Comparison of ENCODE assay signal across 33 mouse cellular contexts in the genomic region with DNA sequence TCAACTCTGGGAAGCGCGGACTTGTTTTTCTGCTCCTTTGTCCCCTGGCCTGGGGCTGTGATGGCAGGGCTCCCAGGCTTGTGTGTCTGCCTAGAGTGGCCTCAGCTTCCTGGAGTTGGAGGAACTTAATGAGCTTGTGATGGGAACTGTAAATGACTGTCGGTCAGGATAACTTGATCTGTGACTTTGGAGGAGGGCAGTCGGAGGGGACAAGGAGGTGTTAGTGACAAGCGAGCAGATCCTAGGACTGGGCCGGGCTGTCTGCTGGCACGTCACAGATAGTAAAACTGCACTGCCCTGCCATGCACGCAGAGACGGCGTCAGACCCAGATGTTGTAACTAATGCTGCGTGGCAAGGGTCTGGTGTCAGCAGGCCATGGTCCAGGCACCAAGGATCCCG. TPM values are rescaled to one million over a fixed set of nuclear protein-coding genes. Genes with fewer than 3 reads are reported as not detected.
A peak's percentile ranks its signal among the peaks of the same experiment; 100 is the strongest.
DNase-seq lines count a peak whose midpoint lies in the region; ATAC-seq and TF ChIP-seq lines count a peak whose summit lies in the region.
"Had no signal": no experiment of that assay in that cellular context is flagged by ENCODE, and none has a peak within 500 bp of the region (broad histone marks: within the 10 kb centered on the region; RNA-seq: fewer than 3 reads in every experiment).

No protein-coding gene starts in this region.

- H3K4me3 ChIP-seq in heart, embryonic 11.5 days (ENCODE audit: low read depth, low read length): no peak overlapping the region
- H3K4me3 ChIP-seq in heart, adult 2 months: no peak overlapping the region
- no peak overlapping the region for H3K4me3 ChIP-seq in kidney, postnatal 0 days (replicated peaks; ENCODE audit: low read depth, low read length)
- H3K4me3 ChIP-seq in lung, embryonic 16.5 days (ENCODE audit: low read length): no peak overlapping the region
- H3K4me3 ChIP-seq in midbrain, embryonic 14.5 days (replicated peaks; ENCODE audit: low read depth, low read length): no peak overlapping the region
- H3K4me3 ChIP-seq: erythroblast, embryonic 14.5 days; hindbrain, embryonic 12.5 days; intestine, embryonic 15.5 days; midbrain, embryonic 15.5 days; neural tube, embryonic 12.5 days had no signal

- WGBS in heart, embryonic 11.5 days (ENCODE audit: insufficient replicate concordance): 47% methylated on average over 12 of the region's 12 CpGs
- 77% methylated on average over 12 of the region's 12 CpGs for WGBS in heart, adult 2 months
- 40% methylated on average over 12 of the region's 12 CpGs for WGBS in kidney, postnatal 0 days
- WGBS in lung, embryonic 16.5 days: 30% methylated on average over 12 of the region's 12 CpGs
- WGBS in midbrain, embryonic 14.5 days: 91% methylated on average over 12 of the region's 12 CpGs

- H3K36me3 ChIP-seq in heart, embryonic 11.5 days (ENCODE audit: control insufficient read depth, insufficient read depth, low read length): no peaks in the 10 kb centered on the region
- H3K36me3 ChIP-seq in heart, adult 2 months (ENCODE audit: control insufficient read depth, insufficient read depth, low read length): no peaks in the 10 kb centered on the region
- H3K36me3 ChIP-seq in kidney, postnatal 0 days (ENCODE audit: insufficient read depth, low read length): no peaks in the 10 kb centered on the region
- H3K36me3 ChIP-seq in lung, embryonic 16.5 days (ENCODE audit: control insufficient read depth, insufficient read depth, low read length): no peaks in the 10 kb centered on the region
- no peaks in the 10 kb centered on the region for H3K36me3 ChIP-seq in midbrain, embryonic 14.5 days (ENCODE audit: control insufficient read depth, insufficient read depth, low read length)
- H3K36me3 ChIP-seq: hindbrain, embryonic 12.5 days; intestine, embryonic 15.5 days; midbrain, embryonic 15.5 days; neural tube, embryonic 12.5 days had no signal

- H3K79me2 ChIP-seq in heart, adult 2 months (replicated peaks; ENCODE audit: control insufficient read depth, insufficient read depth, low read length): no peaks in the 10 kb centered on the region

- intact Hi-C loops in heart, adult 2 months (cut with DNase I): no loop called here
- intact Hi-C loops in left cerebral cortex, postnatal 4 days (cut with DNase I): no loop called here

- TF ChIP-seq CTCF in heart, adult 2 months (IDR thresholded peaks at IDR 0.05): no peak
- no peak for TF ChIP-seq CTCF in kidney, postnatal 0 days (IDR thresholded peaks at IDR 0.05; ENCODE audit: low read depth)

- no peak overlapping the region for H3K4me2 ChIP-seq in heart, embryonic 11.5 days
- no peak overlapping the region for H3K4me2 ChIP-seq in kidney, postnatal 0 days (ENCODE audit: low read length)
- no peak overlapping the region for H3K4me2 ChIP-seq in lung, embryonic 16.5 days (ENCODE audit: low read depth, low read length)
- no peak overlapping the region for H3K4me2 ChIP-seq in midbrain, embryonic 14.5 days (ENCODE audit: low read length)
- H3K4me2 ChIP-seq: hindbrain, embryonic 12.5 days; intestine, embryonic 15.5 days; midbrain, embryonic 15.5 days; neural tube, embryonic 12.5 days had no signal

- H3K9ac ChIP-seq in heart, embryonic 11.5 days (ENCODE audit: low read depth, low read length): peak overlapping the region; percentile 49; the same call in 1 of the 2 replicates
- no peak overlapping the region for H3K9ac ChIP-seq in heart, adult 2 months (ENCODE audit: low read depth, low read length)
- no peak overlapping the region for H3K9ac ChIP-seq in kidney, postnatal 0 days (ENCODE audit: low read depth, low read length)
- H3K9ac ChIP-seq in lung, embryonic 16.5 days (ENCODE audit: low read length): no peak overlapping the region
- H3K9ac ChIP-seq in midbrain, embryonic 14.5 days (replicated peaks; ENCODE audit: low read length): no peak overlapping the region
- H3K9ac ChIP-seq: hindbrain, embryonic 12.5 days; intestine, embryonic 15.5 days; liver, embryonic 14.5 days; midbrain, embryonic 15.5 days; neural tube, embryonic 12.5 days had no signal

- TF ChIP-seq POLR2A in heart, adult 2 months (IDR thresholded peaks at IDR 0.05; ENCODE audit: insufficient read depth, low read depth, low read length): no peak

- H3K27me3 ChIP-seq in heart, embryonic 11.5 days (ENCODE audit: control insufficient read depth, insufficient read depth, low read length): no peaks in the 10 kb centered on the region
- H3K27me3 ChIP-seq in heart, adult 2 months (ENCODE audit: control insufficient read depth, insufficient read depth, low read length): no peaks in the 10 kb centered on the region
- H3K27me3 ChIP-seq in kidney, postnatal 0 days (ENCODE audit: insufficient read depth, low read length): no peaks in the 10 kb centered on the region
- H3K27me3 ChIP-seq in lung, embryonic 16.5 days (ENCODE audit: control insufficient read depth, insufficient read depth, low read depth, low read length): no peaks in the 10 kb centered on the region
- no peaks in the 10 kb centered on the region for H3K27me3 ChIP-seq in midbrain, embryonic 14.5 days (ENCODE audit: control insufficient read depth, insufficient read depth, low read length)
- H3K27me3 ChIP-seq: hindbrain, embryonic 12.5 days; intestine, embryonic 15.5 days; midbrain, embryonic 15.5 days; neural tube, embryonic 12.5 days had no signal

- H3K4me1 ChIP-seq in heart, embryonic 11.5 days (ENCODE audit: control insufficient read depth, insufficient read depth, low read length): peaks cover 11% of the 10 kb centered on the region
- H3K4me1 ChIP-seq in heart, adult 2 months (ENCODE audit: control insufficient read depth, insufficient read depth, low read length): peaks cover 2% of the 10 kb centered on the region
- H3K4me1 ChIP-seq in kidney, postnatal 0 days (replicated peaks; ENCODE audit: insufficient read depth, low read length): no peaks in the 10 kb centered on the region
- H3K4me1 ChIP-seq in lung, embryonic 16.5 days (replicated peaks; ENCODE audit: control insufficient read depth, insufficient read depth, low read length): peaks cover 32% of the 10 kb centered on the region
- H3K4me1 ChIP-seq in midbrain, embryonic 14.5 days (ENCODE audit: control insufficient read depth, insufficient read depth, low read length): no peaks in the 10 kb centered on the region
- H3K4me1 ChIP-seq: hindbrain, embryonic 12.5 days; midbrain, embryonic 15.5 days; neural tube, embryonic 12.5 days had no signal

- ATAC-seq in heart, embryonic 11.5 days (replicated peaks; ENCODE audit: insufficient number of reproducible peaks, low FRiP score, low TSS enrichment): no peak
- ATAC-seq in kidney, postnatal 0 days (replicated peaks; ENCODE audit: low FRiP score, low read depth): no peak
- peak; percentile 83 for ATAC-seq in lung, embryonic 16.5 days (ENCODE audit: low read depth)
- ATAC-seq in midbrain, embryonic 14.5 days (ENCODE audit: low FRiP score, low TSS enrichment): no peak
- ATAC-seq: CD4-positive, CD25-positive, alpha-beta regulatory T cell, adult 4 months; forebrain, embryonic 16.5 days; hindbrain, postnatal 0 days; intestine, embryonic 15.5 days; midbrain, embryonic 15.5 days had no signal

- TF ChIP-seq EP300 in heart, adult 2 months (IDR thresholded peaks at IDR 0.05; ENCODE audit: insufficient read depth, low read depth, low read length): no peak

- peak overlapping the region; percentile 57; the same call in 1 of the 2 replicates for H3K27ac ChIP-seq in heart, embryonic 11.5 days (ENCODE audit: low read depth, low read length)
- H3K27ac ChIP-seq in heart, adult 2 months: no peak overlapping the region
- H3K27ac ChIP-seq in kidney, postnatal 0 days: no peak overlapping the region
- H3K27ac ChIP-seq in lung, embryonic 16.5 days (ENCODE audit: low read length): peak overlapping the region; percentile 96
- no peak overlapping the region for H3K27ac ChIP-seq in midbrain, embryonic 14.5 days (replicated peaks; ENCODE audit: low read depth, low read length)
- H3K27ac ChIP-seq: hindbrain, embryonic 12.5 days; hindbrain, postnatal 0 days; intestine, embryonic 15.5 days; liver, embryonic 14.5 days; midbrain, embryonic 15.5 days; neural tube, embryonic 12.5 days; stomach, postnatal 0 days had no signal

- no peaks in the 10 kb centered on the region for H3K9me3 ChIP-seq in heart, embryonic 11.5 days (replicated peaks; ENCODE audit: control insufficient read depth, low read length)
- H3K9me3 ChIP-seq in kidney, postnatal 0 days (replicated peaks; ENCODE audit: low read length): no peaks in the 10 kb centered on the region
- H3K9me3 ChIP-seq in lung, embryonic 16.5 days (ENCODE audit: control insufficient read depth, low read length): no peaks in the 10 kb centered on the region
- 0 out of 2 replicates have a peak, but pooled peaks cover 5% of the 10 kb centered on the region for H3K9me3 ChIP-seq in midbrain, embryonic 14.5 days (ENCODE audit: control insufficient read depth, low read length)
- H3K9me3 ChIP-seq: hindbrain, embryonic 12.5 days; intestine, embryonic 15.5 days; neural tube, embryonic 12.5 days had no signal

- DNase-seq in heart, adult 2 months: no peak
- DNase-seq in kidney, postnatal 0 days (ENCODE audit: low spot score): peak; percentile 18
- DNase-seq in kidney, postnatal 4 days: no peak
- DNase-seq in lung, postnatal 25 days (ENCODE audit: low spot score): peak; percentile 37
- no peak for DNase-seq in midbrain, embryonic 14.5 days
- no peak for DNase-seq in left cerebral cortex, postnatal 4 days
- DNase-seq: adrenal gland, postnatal 25 days; cerebellum, adult 11-12 months; cerebellum, postnatal 14 days; gastrocnemius, postnatal 10 days; heart, postnatal 36 days; layer of hippocampus, adult 9-11 months; liver; right cerebral cortex, postnatal 4 days; thymus, adult 18-20 months; thymus, postnatal 36 days had no signal

RNA-seq across cellular contexts. Expression of a gene that starts 13.8 kb away (rescaled TPM):
- polyA plus RNA-seq in heart, embryonic 11.5 days (2014; fragmentation: Nextera tagmentation; extraction: Ambion mirVana): 0.10 TPM in 1 of 2 replicates, not detected in the other
- total RNA-seq in heart, adult 2 months (2021): not detected
- polyA plus RNA-seq in heart, adult 2 months (2012; rRNA removed): not detected in 2 replicates
- 0.29 and 0.33 TPM in 2 replicates for polyA plus RNA-seq in kidney, postnatal 0 days (2015; fragmentation: Nextera tagmentation; extraction: Ambion mirVana)
- 2.7 and 2.8 TPM in 2 replicates for polyA plus RNA-seq in lung, embryonic 16.5 days (2015; fragmentation: Nextera tagmentation; extraction: Ambion mirVana)
- not detected in 2 replicates for polyA plus RNA-seq in midbrain, embryonic 14.5 days (2014; fragmentation: Nextera tagmentation; extraction: Ambion mirVana)
- not detected for total RNA-seq in left cerebral cortex, postnatal 4 days (2021)
- total RNA-seq: adrenal gland, postnatal 25 days; gastrocnemius, postnatal 10 days; heart, adult 8-10 months; heart, postnatal 36 days; hindbrain, postnatal 0 days; left cerebral cortex, postnatal 10 days had no signal
- polyA plus RNA-seq: CD4-positive, CD25-positive, alpha-beta regulatory T cell, adult 4 months; cortical plate, adult 2 months; erythroblast, embryonic 14.5 days; forebrain, embryonic 16.5 days; hindbrain, postnatal 0 days; midbrain, embryonic 15.5 days; spleen, adult 2 months had no signal

RNA-seq across cellular contexts. Expression of a gene that starts 30.2 kb away (rescaled TPM):
- 11.8 TPM in 2 replicates for polyA plus RNA-seq in heart, embryonic 11.5 days (2014; fragmentation: Nextera tagmentation; extraction: Ambion mirVana)
- 10 to 100 TPM; 11.2 to 14.3 TPM for total RNA-seq in heart, adult 2 months (2021)
- polyA plus RNA-seq in heart, adult 2 months (2012; rRNA removed): 17.6 and 26.7 TPM in 2 replicates
- 12.0 and 13.1 TPM in 2 replicates for polyA plus RNA-seq in kidney, postnatal 0 days (2015; fragmentation: Nextera tagmentation; extraction: Ambion mirVana)
- 6.3 and 8.4 TPM in 2 replicates for polyA plus RNA-seq in lung, embryonic 16.5 days (2015; fragmentation: Nextera tagmentation; extraction: Ambion mirVana)
- 32.0 and 37.5 TPM in 2 replicates for polyA plus RNA-seq in midbrain, embryonic 14.5 days (2014; fragmentation: Nextera tagmentation; extraction: Ambion mirVana)
- 10 to 100 TPM; 47.2 to 48.6 TPM for total RNA-seq in left cerebral cortex, postnatal 4 days (2021)

RNA-seq across cellular contexts. Expression of a gene that starts 31.0 kb away (rescaled TPM):
- polyA plus RNA-seq in heart, embryonic 11.5 days (2014; fragmentation: Nextera tagmentation; extraction: Ambion mirVana): 25.7 and 28.0 TPM in 2 replicates
- total RNA-seq in heart, adult 2 months (2021): under 1 TPM; 0.63 to 0.89 TPM
- 1.1 TPM in 2 replicates for polyA plus RNA-seq in heart, adult 2 months (2012; rRNA removed)
- 1.9 TPM in 2 replicates for polyA plus RNA-seq in kidney, postnatal 0 days (2015; fragmentation: Nextera tagmentation; extraction: Ambion mirVana)
- 23.2 and 25.3 TPM in 2 replicates for polyA plus RNA-seq in lung, embryonic 16.5 days (2015; fragmentation: Nextera tagmentation; extraction: Ambion mirVana)
- not detected in 2 replicates for polyA plus RNA-seq in midbrain, embryonic 14.5 days (2014; fragmentation: Nextera tagmentation; extraction: Ambion mirVana)
- total RNA-seq in left cerebral cortex, postnatal 4 days (2021): not detected
- total RNA-seq: adrenal gland, postnatal 25 days; gastrocnemius, postnatal 10 days; hindbrain, postnatal 0 days; left cerebral cortex, postnatal 10 days had no signal
- polyA plus RNA-seq: CD4-positive, CD25-positive, alpha-beta regulatory T cell, adult 4 months; cortical plate, adult 2 months; embryonic facial prominence, embryonic 14.5 days; erythroblast, embryonic 14.5 days; forebrain, embryonic 16.5 days; hindbrain, postnatal 0 days; midbrain, embryonic 15.5 days; neural tube, embryonic 12.5 days had no signal

RNA-seq across cellular contexts. Expression of a gene that starts 46.3 kb away (rescaled TPM):
- polyA plus RNA-seq in heart, embryonic 11.5 days (2014; fragmentation: Nextera tagmentation; extraction: Ambion mirVana): 347 and 390 TPM in 2 replicates
- total RNA-seq in heart, adult 2 months (2021): 100 to 1,000 TPM; 506 to 570 TPM
- polyA plus RNA-seq in heart, adult 2 months (2012; rRNA removed): 991 and 1,183 TPM in 2 replicates
- 737 and 848 TPM in 2 replicates for polyA plus RNA-seq in kidney, postnatal 0 days (2015; fragmentation: Nextera tagmentation; extraction: Ambion mirVana)
- 455 and 526 TPM in 2 replicates for polyA plus RNA-seq in lung, embryonic 16.5 days (2015; fragmentation: Nextera tagmentation; extraction: Ambion mirVana)
- 409 and 512 TPM in 2 replicates for polyA plus RNA-seq in midbrain, embryonic 14.5 days (2014; fragmentation: Nextera tagmentation; extraction: Ambion mirVana)
- 100 to 1,000 TPM; 616 to 687 TPM for total RNA-seq in left cerebral cortex, postnatal 4 days (2021)

Comparison
In these comparisons a context has a peak if more than half of its experiments do, and no peak if none do; other contexts are left out.
1. H3K27ac ChIP-seq: peak in heart, embryonic 11.5 days (single experiment) and lung, embryonic 16.5 days (single experiment); none in heart, adult 2 months (single experiment), kidney, postnatal 0 days (single experiment) and midbrain, embryonic 14.5 days (single experiment).
2. DNase-seq: peak in kidney, postnatal 0 days (single experiment) and lung, postnatal 25 days (single experiment); none in heart, adult 2 months (0 of 2), kidney, postnatal 4 days (0 of 2), midbrain, embryonic 14.5 days (single experiment) and left cerebral cortex, postnatal 4 days (single experiment).